Mouse (Mus musculus) spleen, postnatal 4 days (tissue): ENCODE data around the gene Epha10.
A peak's percentile ranks its signal among the peaks of the same experiment; 100 is the strongest.

Experiments
- DNase-seq, 2 experiments: peaks; one replicate each; pipeline ENCODE4 v3.0.0; 2022; ENCODE audit warnings: low spot score in 2 of 2

The Epha10 gene

DNA sequence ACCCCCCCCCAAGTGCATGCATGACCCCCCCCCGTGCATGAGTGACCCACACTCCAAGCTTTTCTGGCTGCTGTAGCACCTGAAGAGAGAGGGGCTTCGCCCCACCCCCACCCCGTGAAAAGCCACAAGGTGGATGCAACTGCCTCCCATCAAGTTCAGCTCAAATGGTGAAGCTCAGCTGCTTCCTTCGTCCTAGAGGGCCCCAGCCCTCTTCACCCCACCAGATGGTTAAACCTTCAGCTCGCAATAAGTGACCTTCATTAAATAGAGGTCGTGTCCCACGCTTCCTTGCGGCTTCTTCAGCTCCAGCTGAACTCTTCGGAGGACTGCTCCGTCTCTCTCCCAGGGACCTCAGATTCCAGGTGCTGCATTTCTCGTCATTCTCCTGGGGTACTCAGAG is at the start of gene Epha10:
Gene Epha10, plus strand, starts transcription at position 301 of the 400 bp plus-strand sequence.
- DNase-seq = no peak

DNA sequence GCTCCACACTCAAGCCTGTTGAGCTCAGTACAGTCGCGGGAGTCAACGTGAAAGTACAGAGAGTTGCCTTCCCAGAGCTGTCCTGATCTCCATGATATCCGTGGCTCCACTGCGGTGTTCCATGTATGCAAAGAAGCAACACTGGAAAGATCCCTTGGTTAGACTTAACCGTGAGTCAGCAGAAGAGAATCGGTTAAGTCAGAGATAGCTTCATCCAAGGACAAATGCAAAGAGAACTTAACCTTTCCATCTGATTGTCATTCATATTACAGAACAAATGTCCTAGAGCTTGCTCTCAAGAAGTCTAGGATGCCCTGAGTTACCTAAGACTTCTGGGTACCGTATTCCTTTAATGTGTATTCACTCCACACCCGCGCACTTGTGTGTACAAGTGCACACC is 47.9 kb upstream of the Epha10 start:
- DNase-seq = no peak

DNA sequence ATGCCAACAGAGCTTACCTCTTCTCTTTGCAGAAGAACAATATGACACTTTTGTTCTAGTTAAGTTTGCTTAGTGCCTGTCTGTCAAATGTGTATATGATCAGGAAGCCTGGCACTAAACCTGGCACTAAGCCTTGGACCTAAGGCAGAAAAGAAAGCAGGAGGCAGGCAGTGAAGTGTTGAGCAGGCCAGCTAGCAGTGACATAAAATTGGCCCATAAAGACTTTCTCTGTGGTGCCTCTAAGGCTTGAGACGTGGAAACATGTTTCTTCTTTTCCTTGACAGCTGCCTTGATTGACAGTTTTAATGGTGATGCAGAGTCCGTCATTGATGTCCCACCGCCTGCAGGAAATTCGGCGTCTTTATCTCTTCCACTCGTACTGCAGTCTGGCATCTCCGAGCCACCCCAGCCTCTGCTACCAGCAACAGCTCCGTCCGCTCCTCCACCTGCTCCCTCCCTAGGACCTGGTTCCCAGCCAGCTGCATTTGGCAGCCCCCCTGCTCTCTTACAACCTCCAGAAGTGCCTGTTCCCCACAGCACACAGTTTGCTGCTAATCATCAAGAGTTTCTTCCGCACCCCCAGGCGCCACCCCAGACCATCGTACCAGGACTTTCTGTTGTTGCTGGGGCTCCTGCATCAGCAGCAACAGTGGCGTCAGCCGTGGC is 42.5 kb upstream of the Epha10 start:
- DNase-seq = no peak

DNA sequence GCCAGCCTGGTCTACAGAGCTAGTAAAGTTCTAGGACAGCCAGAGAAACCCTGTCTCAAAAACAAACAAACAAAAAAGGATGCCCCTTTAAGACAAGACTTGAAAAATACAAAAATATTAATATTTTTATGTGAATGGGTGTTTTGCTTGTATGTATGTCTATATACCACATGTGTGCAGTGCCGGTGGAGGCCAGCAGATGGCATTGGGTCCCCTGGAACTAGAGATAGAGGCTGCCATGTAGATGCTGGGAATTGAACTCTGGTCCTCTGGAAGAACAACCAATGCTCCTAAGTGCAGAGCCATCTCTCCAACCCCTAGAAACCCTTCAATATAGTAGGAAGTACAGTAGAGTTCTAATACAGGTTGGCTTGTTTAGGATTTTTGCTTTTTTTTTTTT is 39.7 kb upstream of the Epha10 start:
- DNase-seq = no peak

DNA sequence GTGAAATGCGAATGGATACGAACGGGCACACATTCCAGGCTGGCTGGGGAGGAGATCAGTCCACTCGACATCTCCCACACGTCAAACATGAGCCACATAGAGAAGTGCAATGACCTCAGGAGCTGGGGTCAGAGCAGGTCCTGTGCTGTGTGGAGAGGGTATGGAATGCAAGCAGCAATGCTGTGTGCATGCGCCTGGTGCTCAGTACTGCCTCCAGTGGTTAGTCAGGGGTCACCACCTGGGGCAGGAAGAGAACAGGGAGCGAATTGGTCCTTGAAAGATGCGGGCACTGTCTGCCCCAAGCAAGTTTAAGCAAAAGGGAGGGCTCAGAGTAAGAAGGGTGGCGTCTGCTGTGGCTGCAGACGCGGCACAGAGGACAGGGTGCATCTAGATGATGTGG is 37.2 kb upstream of the Epha10 start:
- peak; percentile 52 to 76 for DNase-seq

DNA sequence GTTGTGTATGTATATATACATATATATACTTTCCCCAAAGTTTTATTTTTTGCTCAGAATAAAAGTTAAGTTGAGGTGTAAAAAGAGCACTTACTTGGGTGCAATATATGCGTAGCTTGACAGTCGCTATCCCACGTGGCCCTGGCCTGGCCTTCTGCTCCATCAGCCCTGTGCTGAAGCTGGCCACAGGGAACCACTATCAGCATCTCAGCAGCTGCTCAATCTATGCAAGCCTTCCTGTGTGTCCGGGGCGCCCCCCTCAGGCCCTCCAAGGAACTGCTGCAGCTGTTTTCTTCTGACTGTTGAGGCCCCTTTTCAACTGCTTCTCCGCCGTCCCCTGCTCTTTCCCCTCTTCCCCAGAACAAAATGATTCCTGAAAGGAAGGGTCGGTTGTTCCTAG is 33.1 kb upstream of the Epha10 start:
- DNase-seq = peak; percentile 86 to 95

DNA sequence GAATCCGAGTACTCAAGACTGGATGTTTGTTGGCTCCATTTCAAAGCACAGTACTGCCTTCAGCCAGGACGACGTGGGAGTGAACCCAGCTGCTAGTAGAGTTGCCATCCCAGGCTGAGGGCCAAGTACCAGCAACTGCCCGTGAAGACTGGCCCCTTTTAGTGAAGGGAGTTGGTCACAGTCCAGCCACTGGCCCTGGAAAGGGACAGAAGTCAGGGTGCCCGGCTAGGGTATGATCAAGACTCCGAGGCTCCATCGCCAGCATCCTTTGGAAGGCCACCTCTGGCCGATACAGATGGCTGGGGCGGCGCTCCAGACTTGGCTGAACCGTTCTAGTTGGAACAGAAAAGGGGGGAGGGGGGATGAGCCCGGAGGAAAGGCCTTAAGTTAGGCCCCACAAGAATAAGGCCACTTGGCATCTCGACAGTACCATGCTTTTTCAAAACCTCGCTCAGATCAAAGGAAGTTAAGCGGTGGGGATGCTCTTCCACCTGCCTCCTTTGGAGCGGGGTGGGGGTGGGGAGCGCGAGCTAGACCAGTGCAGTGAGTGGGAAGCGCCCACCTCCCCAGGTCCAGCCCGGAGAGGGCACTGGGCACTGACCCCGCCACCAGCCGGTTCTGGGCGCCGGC is 31.0 kb upstream of the Epha10 start:
- peak; percentile 26 to 71 for DNase-seq

DNA sequence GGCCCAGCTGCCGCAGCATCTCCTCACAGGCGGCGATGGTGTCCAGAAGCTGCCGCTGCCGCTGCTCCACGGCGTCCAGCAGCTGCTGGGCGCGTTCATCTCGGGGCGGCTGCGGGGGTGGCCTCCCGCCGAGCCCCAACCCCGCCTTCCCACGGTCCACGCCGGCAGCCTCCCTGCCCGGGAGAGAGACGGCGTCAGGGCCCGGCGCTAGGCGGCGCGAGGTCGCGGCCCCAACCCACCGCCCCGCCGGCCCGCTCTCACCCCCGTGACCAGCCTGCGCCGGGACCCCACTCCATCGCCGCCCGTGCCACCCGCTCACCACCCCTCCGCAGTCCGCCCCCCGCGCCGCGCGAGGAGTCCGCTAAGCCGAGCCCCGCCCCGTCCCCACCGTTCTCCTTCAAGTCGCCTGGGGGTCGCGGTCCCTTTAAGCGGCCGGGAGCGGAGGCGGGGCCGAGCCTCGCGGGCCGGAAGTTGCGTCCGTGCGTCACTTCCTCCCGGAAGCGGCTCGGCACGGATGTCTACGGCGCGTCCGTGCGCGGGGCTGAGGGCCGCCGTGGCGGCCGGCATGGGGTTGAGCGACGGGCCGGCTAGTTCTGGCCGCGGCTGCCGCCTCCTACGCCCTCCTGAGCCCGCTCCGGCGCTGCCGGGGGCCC is 30.3 kb upstream of the Epha10 start, which contains the start of gene Yrdc:
Gene Yrdc, plus strand, starts transcription at position 419 of the 653 bp plus-strand sequence.
- peak; percentile 91 to 96 for DNase-seq

DNA sequence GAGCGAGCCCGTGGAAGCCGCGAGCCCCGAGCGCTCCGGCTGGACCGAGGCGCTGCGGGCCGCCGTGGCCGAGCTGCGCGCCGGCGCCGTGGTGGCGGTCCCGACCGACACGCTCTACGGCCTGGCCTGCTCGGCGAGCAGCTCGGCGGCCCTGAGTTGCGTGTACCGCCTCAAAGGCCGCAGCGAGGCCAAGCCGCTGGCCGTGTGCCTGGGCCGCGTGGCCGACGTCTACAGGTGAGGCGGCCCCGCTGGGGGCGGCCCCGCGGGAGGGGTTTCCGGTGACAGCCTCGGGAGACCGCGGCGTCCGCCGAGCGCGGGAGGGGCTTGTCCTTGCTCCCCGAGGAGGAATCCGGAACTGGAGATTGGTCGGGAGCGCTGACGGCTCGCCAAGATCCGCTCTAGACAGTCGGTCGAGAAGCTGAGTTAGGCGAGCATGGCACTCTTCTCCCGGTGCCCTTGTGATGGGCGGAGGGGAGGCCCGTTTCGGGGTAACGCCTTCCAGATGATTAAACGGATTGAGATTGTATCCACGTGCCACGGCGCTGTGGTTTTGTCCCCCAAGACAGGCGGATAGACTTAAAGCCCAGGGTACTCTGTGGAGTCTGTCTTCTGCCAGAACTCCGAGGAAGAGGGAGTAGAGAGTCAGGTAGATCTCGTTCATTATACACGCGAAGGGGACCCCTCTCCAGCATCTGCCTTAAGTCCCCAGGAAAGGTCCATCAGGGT is 29.6 kb upstream of the Epha10 start, which contains the start of gene 1110065P20Rik:
Gene 1110065P20Rik, minus strand, starts transcription at position 264 of the 726 bp plus-strand sequence.
- DNase-seq = peak; percentile 69 to 84

DNA sequence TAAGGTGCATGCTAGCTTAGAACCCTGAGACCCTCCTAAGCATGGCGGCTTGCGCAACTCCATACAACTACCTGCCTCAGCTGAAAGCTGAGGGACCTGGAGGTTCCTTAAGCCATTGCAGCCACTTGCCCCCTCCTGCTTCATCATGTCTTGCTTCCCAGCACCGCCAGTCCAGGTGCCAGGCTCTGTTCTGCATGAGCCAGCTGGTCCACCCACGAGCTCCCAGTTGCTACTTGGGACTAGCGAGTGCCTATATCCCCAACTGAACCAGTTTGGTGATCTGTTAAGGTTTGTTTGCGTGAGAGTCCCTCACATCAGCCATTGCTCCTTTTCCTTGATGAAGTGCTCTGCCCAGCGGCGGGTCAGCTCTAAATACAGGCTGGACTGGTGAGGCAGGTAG is 24.4 kb upstream of the Epha10 start:
- no peak for DNase-seq

DNA sequence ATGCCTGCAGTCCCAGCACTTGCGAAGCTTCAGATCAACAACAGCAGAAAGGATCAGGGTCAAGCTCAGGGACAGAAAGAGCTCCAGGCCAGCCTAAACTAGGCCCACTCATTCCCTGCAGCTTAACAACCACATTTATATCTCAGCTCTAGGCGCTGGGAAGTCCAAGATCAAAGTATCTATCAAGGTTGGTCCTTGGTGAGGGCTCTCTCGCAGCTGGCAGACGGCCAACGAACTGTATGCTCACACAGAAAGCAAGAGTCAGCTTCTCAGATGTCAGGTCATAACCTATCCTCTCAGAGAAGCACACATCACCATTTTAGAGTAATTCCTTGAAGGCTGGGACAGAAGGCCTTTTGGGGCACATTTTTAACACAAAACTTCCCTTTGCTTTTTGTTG is 22.3 kb upstream of the Epha10 start:
- DNase-seq = no peak

DNA sequence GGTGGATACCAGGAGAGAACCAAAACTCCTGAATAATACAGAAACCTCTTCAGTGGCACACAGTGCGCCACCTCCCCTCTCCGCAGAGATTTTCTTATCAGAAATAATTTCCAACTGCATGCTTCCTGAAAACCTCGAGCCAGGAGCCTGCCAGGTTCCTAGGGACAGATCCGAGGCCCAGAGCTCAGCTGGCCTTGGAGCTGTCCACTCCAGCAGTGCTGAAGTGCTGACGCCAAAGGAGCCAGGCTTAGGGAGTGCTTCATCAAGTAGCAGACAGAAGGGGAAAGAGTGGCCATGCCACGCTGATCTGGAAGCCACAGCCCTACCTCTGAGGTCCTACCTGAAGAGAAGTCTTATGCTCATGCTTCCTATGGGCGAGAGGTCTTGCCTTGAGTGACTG is 20.3 kb upstream of the Epha10 start:
- peak; percentile 47 to 83 for DNase-seq

DNA sequence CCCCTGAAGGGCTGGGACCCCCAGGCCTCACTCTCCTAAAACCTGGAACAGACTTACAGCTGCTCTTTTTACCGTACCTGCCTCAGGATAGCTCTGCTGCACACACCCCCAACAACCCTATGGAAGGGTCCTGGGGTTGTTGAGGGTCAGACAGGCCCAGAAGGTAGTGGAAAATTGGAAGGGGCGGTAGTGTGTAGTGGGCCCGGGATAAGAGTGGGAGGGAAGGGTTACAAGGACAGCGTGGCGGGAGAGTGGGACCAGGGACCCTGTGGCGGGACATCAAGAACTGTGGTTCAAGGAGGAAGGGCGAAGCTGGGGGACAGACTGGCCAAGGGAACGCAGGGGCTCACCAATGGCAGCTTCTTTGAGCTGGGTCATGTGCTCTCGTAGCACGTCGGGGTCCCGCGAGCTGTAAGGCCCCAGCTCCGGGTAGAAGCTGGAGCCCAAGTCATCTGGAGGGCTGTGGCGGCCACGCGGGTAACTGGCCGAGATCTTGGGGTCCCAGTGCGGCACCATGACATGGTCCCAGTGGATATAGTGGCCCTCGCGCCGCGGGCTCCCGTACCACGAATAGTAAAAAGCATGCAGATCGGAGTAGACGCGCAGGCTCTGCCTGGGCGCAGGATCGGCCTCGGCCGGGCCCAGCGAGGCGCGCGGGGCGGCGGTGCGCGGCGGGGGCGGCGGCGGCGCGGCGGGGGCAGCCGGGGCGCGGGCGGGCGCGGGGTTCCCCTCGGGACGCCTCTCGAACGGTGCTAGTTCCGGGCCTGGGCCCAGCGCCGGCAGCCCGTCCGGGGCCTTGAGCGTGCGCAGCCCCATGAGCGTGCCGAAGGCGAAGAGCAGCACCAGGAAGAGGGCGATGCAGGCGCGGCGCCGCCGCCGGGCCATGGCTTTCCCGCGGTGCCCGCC is 19.2 kb upstream of the Epha10 start, which contains the start of gene Maneal:
Gene Maneal, minus strand, starts transcription at position 889 of the 906 bp plus-strand sequence.
- no peak for DNase-seq

DNA sequence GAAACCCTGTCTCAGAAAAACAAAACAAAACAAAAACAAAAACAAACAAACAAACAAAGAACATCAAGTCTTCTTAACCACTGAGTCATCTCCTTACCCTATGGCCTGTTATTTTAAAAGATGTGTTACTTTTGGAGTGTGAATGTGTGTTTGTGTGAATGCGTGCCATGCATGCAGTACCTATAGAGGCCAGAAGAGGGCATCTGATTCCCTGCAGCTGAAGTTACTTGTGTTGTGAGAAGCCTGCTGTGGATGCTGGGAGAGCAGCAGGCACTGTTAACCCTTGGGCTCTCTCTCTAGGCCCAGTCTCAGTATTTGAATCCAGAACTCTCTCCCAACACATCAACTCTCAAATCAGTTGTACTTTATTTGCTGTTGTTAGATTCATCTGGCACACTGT is 8.0 kb upstream of the Epha10 start:
- DNase-seq = no peak

DNA sequence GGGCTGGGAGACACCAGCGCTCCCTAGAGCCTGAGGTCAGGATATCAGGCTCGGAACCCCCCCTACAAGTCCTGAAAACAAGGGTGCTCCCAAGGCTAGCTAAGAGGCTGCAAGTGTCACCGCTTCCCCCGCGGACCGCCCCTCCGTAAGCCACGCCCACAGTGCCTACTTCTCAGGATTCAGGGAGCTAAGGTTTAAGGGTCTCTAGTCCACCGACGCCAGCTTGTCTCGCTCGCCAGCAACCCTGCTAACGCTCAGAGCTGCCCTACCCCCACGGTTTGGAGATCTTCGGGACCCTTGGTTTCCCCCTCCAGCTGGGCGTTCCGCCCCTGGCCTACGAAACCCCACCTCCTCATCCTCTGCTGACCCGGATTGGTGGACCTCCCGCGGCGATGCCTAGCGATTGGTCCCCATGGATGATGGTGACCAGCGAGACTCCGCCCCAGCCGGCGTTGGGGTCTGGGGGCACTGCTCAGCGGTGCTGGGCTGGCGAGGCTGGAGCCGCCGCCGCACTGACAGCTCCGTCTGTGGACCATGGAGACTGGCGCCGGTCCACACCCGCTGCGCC is 726 bp downstream of the Epha10 start:
- no peak for DNase-seq

DNA sequence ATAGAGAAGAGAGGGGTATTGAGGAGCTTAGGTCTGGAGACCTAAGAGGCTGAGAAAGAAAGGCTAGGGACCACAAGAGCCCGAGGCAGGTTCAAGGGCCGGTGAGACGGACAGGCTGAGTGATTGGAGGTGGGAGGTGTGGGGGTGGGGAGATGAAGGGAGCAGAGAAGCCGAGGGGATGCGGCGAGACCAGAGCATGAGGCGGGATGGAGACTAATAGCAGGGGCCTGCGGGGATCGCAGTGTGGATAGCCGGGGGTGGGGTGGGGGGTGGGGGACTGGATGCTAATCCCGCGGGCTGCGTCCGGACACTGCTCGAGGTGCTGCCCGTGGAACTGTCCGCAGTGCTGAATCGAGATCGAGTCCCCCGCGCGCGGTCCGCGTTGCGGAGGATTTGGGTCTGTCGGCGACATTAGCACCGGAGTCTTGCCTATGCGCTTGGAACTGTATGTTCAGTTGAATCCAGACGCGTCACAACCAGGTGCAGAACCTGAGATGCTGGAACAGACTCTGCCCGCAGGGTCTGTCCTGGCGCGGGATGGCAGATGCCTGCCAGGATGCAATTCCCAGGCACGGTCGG is 1.5 kb downstream of the Epha10 start:
- DNase-seq = no peak

DNA sequence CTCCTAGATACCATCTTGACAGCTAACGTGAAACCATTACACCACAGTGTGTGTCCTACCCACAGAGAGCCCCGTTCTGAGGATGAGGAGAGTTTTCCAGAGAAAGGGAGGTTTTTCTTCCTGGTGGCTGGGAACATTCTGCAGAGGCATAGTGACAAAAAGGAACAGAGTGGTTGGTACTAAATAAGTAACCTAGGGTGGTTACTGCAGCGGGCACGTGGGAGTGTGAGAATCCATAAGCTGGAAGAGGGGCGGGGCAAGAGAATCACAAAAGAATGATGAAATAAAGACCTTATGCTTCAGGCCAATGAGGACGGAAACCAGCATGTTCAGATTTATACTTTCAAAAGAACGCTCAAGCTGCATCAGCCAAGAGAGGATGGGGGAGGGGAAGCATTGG is 8.0 kb downstream of the Epha10 start:
- no peak for DNase-seq

DNA sequence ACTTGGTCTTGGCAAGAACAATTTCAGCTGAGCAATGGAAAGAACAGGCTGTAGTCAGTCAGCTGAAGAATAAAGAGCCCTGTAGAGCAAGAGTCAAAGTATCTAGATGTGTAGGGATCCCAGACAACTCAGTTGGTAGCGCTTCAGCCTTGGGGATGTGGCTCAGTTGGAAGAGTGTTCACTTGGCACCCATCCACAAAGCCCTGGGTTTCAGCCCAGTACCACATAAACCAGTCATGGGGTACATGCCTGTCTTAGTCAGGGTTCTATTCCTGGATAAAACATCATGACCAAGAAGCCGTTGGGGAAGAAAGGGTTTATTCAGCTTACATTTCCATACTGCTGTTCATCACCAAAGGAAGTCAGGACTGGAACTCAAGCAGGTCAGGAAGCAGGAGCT is 9.2 kb downstream of the Epha10 start:
- DNase-seq = no peak

DNA sequence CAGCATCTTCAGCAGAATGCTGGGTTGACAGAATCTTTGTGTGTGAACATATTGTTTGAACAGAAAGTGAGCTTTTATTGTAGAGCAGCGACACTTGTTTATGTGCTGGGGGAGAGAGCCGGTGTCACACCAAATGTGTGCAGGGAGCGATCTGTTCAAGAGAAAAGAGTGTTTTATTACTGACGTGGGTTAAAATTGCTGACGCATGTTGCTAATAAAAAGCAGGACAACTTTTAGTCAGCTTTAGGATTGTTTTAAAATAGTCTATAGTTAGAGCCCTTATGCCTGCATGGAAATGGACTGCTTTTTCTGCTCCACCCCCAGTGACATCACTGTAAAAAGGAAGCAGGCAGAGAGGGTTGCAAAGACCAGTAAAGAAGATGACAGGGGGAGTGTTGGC is 10.1 kb downstream of the Epha10 start:
- no peak for DNase-seq

DNA sequence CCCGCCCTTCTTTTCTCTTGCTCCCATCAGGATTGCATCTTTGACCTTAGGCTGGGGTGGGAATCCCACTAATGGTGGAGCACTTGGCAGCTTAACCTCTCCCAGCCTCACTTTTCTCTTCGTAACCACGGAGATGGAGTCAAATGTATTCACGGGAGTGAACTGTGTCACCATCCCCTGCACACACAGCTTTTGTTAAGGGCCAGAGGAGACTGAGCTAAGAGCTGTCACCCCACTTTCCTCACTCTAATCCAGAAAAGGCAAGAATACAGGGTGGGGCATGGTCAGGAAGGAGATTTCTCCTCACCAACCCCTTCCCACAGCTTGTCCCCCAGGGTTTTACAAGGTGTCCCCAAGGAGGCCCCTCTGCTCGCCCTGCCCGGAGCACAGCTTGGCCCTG is 13.1 kb downstream of the Epha10 start:
- no peak for DNase-seq
